Mouse (Mus musculus) lung, postnatal 25 days (tissue): ENCODE results near the gene Pdlim3.
"Not testable (repeated sequence)": the region's sequence is repeated elsewhere in the genome, so short reads cannot be mapped to it uniquely, and the experiment has no call there.

Source experiments
- DNase-seq: peaks from one replicate; pipeline ENCODE4 v3.0.0; 2022; ENCODE audit warnings: low spot score

Pdlim3 gene

GRCm38 (mm10) chr8:45885202-45885685 is at the start of gene Pdlim3:
Gene Pdlim3, plus strand, starts transcription at chr8:45885461.
- DNase-seq: peak; percentile 58

- DNase-seq: no peak
Observed at GRCm38 (mm10) chr8:45843306-45843705, 42.0 kb upstream of the Pdlim3 start.

GRCm38 (mm10) chr8:45844097-45844885 is 41.0 kb upstream of the Pdlim3 start:
- no peak for DNase-seq

DNA sequence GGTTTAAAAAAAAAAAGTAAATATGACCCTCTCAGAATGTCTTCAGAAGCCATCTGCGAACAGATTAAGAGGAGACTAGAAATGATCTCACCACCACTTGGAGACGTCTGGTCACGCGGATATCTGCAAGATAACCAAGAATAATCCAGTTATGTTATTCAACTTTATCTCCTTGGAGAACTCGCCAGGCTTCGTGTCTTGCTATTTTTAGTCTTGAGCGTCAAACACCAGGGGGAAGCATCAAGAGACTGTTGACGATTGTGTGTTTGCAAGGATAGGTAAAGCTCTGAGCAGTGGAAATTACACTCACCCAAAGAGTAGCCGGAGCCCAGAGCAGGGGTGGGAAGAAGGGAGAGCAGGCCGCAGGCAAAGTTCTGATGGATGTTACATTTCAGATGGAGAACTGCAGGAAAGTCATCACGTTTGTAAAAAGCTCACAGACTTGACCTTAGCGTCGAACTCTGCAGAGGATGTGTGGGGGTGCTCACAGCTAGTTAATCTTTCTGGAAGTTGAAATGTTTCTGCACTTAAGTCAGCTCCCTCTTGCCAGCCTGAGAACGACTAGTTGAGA is 40.3 kb upstream of the Pdlim3 start:
- DNase-seq: no peak

DNA sequence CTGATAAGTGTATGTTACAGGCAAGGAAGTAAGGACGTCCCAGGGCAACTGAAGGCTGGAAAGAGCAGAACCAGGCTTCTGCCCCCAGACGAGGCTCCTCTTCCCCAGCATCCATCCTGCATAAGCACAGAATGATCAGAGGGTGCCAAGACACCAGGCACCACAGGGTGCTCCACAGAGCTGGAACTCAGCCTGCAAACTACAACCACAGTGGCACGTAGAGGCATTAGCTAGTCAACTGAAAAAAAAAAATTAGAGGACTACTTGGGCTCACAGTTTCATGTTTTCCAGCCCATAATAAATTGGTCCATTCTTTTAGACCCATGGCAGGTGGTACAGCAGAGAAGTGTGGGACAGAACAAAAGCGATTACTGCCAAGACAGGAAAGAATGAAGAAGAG is 39.4 kb upstream of the Pdlim3 start:
- DNase-seq: no peak

GRCm38 (mm10) chr8:45855118-45855517 is 30.1 kb upstream of the Pdlim3 start:
- peak; percentile 24 for DNase-seq

GRCm38 (mm10) chr8:45857734-45858133 is 27.5 kb upstream of the Pdlim3 start:
- no peak for DNase-seq

GRCm38 (mm10) chr8:45858391-45858790 is 26.9 kb upstream of the Pdlim3 start:
- DNase-seq: no peak

- DNase-seq: not testable (repeated sequence)
Observed at GRCm38 (mm10) chr8:45871587-45871986, 13.7 kb upstream of the Pdlim3 start.

GRCm38 (mm10) chr8:45872077-45872476 is 13.2 kb upstream of the Pdlim3 start:
- no peak for DNase-seq

DNA sequence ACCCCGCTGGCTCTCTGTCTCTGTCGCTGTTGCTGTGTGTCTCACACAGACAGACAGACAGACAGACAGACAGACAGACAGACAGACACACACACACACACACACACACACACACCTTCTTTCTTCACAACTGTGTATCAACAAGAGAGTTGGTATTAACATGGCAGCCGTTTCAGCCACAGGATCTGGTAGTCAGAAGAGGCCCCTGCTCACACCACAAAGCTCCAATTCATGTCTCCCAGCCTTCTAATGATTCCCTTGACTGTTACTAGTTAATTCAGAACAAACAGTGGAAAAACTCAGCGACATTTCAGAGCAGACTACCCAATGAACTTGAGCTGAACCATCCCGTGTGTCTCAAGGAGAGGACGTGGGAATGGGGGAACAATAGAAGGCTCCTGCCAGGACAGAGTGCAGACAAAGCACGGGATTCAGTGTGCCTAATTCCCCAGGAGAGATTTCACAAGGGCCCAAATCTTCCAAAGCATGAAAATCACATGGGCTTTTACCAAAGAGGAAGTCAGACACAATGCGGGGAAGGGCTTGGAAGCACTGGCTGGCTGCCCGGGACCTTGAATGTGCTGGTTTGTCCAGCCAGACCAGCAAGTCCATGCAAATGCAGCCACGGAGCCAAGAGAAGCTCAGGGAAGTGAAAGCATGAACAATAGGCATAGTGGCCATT is 10.2 kb upstream of the Pdlim3 start:
- peak; percentile 93 for DNase-seq

- no peak for DNase-seq
Observed at GRCm38 (mm10) chr8:45876397-45876796, 8.9 kb upstream of the Pdlim3 start.

- DNase-seq: no peak
Observed at GRCm38 (mm10) chr8:45877680-45878079, 7.6 kb upstream of the Pdlim3 start.

GRCm38 (mm10) chr8:45880457-45880856 is 4.8 kb upstream of the Pdlim3 start:
- DNase-seq: no peak

DNA sequence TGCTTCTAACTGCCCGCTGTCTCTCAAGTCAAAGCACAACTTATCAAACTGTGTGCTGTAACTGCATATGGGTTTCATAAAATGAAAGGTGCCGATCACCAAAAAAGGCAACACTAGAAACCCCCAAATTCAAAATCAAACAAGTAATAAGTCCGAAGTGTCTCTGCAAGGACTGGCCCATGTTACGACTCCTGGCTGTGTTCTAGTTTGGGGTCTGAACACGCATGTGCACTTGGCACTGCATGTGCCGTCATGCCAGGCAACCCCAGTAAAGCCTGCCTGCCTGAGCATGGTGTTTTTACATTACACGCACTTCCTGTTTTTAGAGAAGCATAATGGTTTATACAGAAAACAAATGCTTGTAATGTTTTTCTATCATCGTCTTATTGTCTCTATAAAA is 3.5 kb upstream of the Pdlim3 start:
- DNase-seq: no peak

DNA sequence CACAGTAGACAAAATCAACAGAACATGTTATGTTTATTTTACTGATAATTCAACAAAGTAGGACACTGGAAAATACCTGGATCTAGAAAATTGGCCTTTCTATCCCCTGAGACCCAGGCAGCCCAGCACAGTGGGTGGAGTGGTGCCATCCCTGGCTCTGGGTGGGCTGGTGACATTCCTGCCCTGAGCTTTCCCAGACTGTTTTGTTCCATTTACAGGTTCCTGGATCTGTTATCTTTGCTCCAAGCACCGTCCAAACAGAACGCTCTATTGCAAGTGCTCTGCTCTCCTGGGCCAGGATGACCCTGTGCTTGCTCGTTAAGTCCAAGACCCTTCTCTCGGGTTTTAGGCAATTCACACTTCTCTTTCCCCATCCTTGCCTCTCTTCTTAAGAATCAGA is 1.5 kb upstream of the Pdlim3 start:
- no peak for DNase-seq

DNA sequence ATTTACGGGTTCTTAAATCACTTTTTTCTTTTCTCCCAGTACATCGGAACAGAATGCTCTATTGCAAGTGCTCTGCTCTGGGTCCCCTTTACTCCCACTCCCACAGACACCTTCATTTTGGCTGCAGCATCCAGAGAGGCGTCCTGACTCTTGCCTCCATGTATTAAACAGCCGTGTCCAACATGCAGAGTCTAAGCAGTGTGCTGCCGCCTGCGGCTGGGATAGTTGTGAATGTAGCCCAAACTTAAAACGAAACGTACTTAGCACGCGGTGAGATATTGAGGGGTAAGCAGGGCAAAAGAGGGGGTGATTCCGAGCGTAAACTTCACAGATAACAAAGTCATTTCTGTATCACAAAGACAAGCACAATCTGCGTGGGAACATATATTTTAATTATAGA is 709 bp upstream of the Pdlim3 start:
- no peak for DNase-seq

DNA sequence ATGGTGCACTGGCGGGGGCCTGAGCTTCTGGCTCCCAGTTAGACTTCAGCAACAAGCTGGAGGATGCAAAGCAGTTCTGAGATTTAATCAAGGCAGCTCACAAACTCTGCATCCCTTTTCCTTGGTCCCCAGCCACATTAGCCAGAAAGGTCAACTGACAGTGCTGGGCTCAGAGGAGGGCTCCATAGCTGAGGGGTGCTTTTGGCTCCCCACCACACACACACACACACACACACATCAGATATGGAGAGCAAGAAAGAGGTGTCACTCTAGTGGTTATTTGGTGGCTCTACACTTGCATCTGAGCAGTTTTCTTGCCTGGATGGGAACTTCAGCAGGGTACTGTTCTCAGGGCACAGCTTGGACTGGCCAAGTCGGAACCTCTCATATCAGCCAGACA is 514 bp downstream of the Pdlim3 start:
- DNase-seq: no peak

DNA sequence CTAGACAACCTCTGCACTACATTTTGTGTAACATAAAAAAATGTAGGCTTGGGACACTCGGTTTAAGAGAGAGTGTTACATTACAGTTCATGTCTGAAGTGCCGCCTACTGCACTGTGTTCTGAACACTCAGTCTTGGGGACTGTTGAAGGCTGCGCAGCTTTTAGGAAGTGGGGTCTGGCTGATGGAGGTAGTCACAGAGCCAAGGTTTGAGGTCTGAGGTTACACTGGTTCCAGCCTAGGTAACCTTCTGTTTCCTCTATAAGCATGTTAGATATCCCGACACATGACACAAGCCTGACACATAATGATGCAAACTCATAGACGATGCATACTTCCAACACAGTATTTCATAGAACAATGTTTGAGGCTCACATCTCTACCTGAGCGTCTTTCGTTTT is 4.5 kb downstream of the Pdlim3 start:
- no peak for DNase-seq

DNA sequence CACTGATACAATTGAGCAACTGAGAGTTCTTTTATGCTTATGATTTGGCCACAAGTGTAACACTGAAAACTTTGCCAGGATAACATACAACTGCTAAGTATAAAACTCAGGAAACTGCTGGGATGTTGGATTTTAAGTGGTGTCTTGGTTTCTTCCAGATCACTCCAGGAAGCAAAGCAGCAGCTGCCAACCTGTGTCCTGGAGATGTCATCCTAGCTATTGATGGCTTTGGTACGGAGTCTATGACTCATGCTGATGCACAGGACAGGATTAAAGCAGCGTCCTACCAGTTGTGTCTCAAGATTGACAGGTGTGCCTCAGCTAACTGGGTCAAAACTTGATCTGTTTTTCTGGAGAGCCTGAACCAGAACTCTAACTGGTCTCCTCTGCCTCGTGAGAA is 11.3 kb downstream of the Pdlim3 start:
- DNase-seq: no peak

GRCm38 (mm10) chr8:45899783-45900182 is 14.5 kb downstream of the Pdlim3 start:
- DNase-seq: peak; percentile 61

- DNase-seq: no peak
Observed at GRCm38 (mm10) chr8:45901626-45902025, 16.4 kb downstream of the Pdlim3 start.

- DNase-seq: no peak
Observed at GRCm38 (mm10) chr8:45903659-45904058, 18.4 kb downstream of the Pdlim3 start.
